In genomic region chr15:61772996-61773395, GRCm38 (mm10) we compare ENCODE assay signal across 19 mouse cellular contexts.
DNase-seq lines count a peak whose midpoint lies in the region; ATAC-seq lines count a peak whose summit lies in the region.
"Had no signal": no experiment of that assay in that cellular context is flagged by ENCODE, and none has a peak within 500 bp of the region (broad histone marks: within the 10 kb centered on the region; RNA-seq: fewer than 3 reads in every experiment).

No protein-coding gene starts in this region.

- DNase-seq in frontal cortex, adult 2 months (ENCODE audit: extremely low spot score in 1 of 2, low spot score in 1 of 2) = peak; percentile 11 to 50
- no peak for DNase-seq in frontal cortex, postnatal 14 days (ENCODE audit: low spot score in 2 of 2)
- DNase-seq in limb, embryonic 11.5 days (ENCODE audit: low spot score) = peak; percentile 7
- DNase-seq in limb, embryonic 10.5 days (ENCODE audit: low spot score) = no peak
- DNase-seq in brain, adult 2 months (ENCODE audit: low read depth, low spot score) = peak; percentile 47
- peak; percentile 17 to 39 for DNase-seq in left cerebral cortex, postnatal 36 days (ENCODE audit: low spot score in 2 of 2)
- DNase-seq: adrenal gland, postnatal 10 days; cerebellum, adult 11-12 months; cerebellum, adult 9-10 months; cerebellum, postnatal 25 days; gastrocnemius, postnatal 10 days; heart, adult 2 months had no signal

- H3K27me3 ChIP-seq in limb, embryonic 11.5 days (ENCODE audit: control insufficient read depth, insufficient read depth, low read length) = no peaks in the 10 kb centered on the region
- no peaks in the 10 kb centered on the region for H3K27me3 ChIP-seq in limb, embryonic 10.5 days (ENCODE audit: low read depth, poor library complexity, severe bottlenecking)
- H3K27me3 ChIP-seq in kidney, embryonic 15.5 days = no peaks in the 10 kb centered on the region
- H3K27me3 ChIP-seq: embryonic facial prominence, embryonic 12.5 days; forebrain, embryonic 15.5 days; heart, embryonic 15.5 days had no signal

- H3K4me2 ChIP-seq in limb, embryonic 11.5 days (ENCODE audit: low read depth, severe bottlenecking) = no peak overlapping the region
- H3K4me2 ChIP-seq in kidney, embryonic 15.5 days = no peak overlapping the region
- H3K4me2 ChIP-seq: embryonic facial prominence, embryonic 12.5 days; forebrain, embryonic 15.5 days; heart, embryonic 11.5 days; heart, embryonic 15.5 days; hindbrain, embryonic 14.5 days had no signal

- 0 out of 2 replicates have a peak, but pooled peaks cover 3% of the 10 kb centered on the region for H3K4me1 ChIP-seq in limb, embryonic 11.5 days (ENCODE audit: control insufficient read depth, insufficient read depth, low read length)
- H3K4me1 ChIP-seq in limb, embryonic 10.5 days = peaks cover 6% of the 10 kb centered on the region
- peaks cover 13% of the 10 kb centered on the region for H3K4me1 ChIP-seq in kidney, embryonic 15.5 days
- H3K4me1 ChIP-seq: embryonic facial prominence, embryonic 12.5 days; forebrain, embryonic 15.5 days had no signal

- H3K9me3 ChIP-seq in limb, embryonic 11.5 days (ENCODE audit: control insufficient read depth, low read length) = no peaks in the 10 kb centered on the region
- H3K9me3 ChIP-seq in limb, embryonic 10.5 days (replicated peaks) = no peaks in the 10 kb centered on the region
- H3K9me3 ChIP-seq in kidney, embryonic 15.5 days (replicated peaks) = no peaks in the 10 kb centered on the region
- H3K9me3 ChIP-seq: embryonic facial prominence, embryonic 12.5 days; forebrain, embryonic 15.5 days; heart, embryonic 15.5 days; hindbrain, embryonic 10.5 days had no signal

- no peak overlapping the region for H3K27ac ChIP-seq in limb, embryonic 11.5 days (replicated peaks; ENCODE audit: low read depth, low read length)
- H3K27ac ChIP-seq in limb, embryonic 10.5 days = no peak overlapping the region
- no peak overlapping the region for H3K27ac ChIP-seq in kidney, embryonic 15.5 days
- H3K27ac ChIP-seq: embryonic facial prominence, embryonic 12.5 days; forebrain, embryonic 15.5 days; heart, adult 2 months; heart, embryonic 15.5 days; hindbrain, embryonic 10.5 days; hindbrain, embryonic 14.5 days had no signal

- no peak for ATAC-seq in limb, embryonic 11.5 days (ENCODE audit: insufficient number of reproducible peaks, low FRiP score, low TSS enrichment, low read depth)
- ATAC-seq in kidney, embryonic 15.5 days (replicated peaks; ENCODE audit: low FRiP score) = no peak
- ATAC-seq: forebrain, embryonic 15.5 days had no signal

- 91% methylated on average over 4 of the region's 4 CpGs for WGBS in limb, embryonic 11.5 days
- WGBS in limb, embryonic 10.5 days = 98% methylated on average over 4 of the region's 4 CpGs
- WGBS in kidney, embryonic 15.5 days = 87% methylated on average over 4 of the region's 4 CpGs

- no peak overlapping the region for H3K9ac ChIP-seq in limb, embryonic 11.5 days (ENCODE audit: low read length)
- no peak overlapping the region for H3K9ac ChIP-seq in kidney, embryonic 15.5 days
- H3K9ac ChIP-seq: embryonic facial prominence, embryonic 12.5 days; forebrain, embryonic 15.5 days; heart, embryonic 15.5 days; hindbrain, embryonic 14.5 days had no signal

- H3K4me3 ChIP-seq in limb, embryonic 11.5 days (ENCODE audit: low read depth, low read length) = no peak overlapping the region
- no peak overlapping the region for H3K4me3 ChIP-seq in limb, embryonic 10.5 days
- H3K4me3 ChIP-seq in kidney, embryonic 15.5 days (replicated peaks) = no peak overlapping the region
- H3K4me3 ChIP-seq: embryonic facial prominence, embryonic 12.5 days; forebrain, embryonic 15.5 days; heart, adult 2 months; heart, embryonic 15.5 days; hindbrain, embryonic 10.5 days had no signal

- intact Hi-C loops in left cerebral cortex, postnatal 36 days (cut with DNase I) = loop anchor here (10.0 kb wide), 1 partner anchor 258 kb away; no protein-coding TSS in a partner anchor

- no peaks in the 10 kb centered on the region for H3K36me3 ChIP-seq in limb, embryonic 11.5 days (ENCODE audit: control insufficient read depth, insufficient read depth, low read length)
- H3K36me3 ChIP-seq in limb, embryonic 10.5 days = no peaks in the 10 kb centered on the region
- no peaks in the 10 kb centered on the region for H3K36me3 ChIP-seq in kidney, embryonic 15.5 days
- H3K36me3 ChIP-seq: embryonic facial prominence, embryonic 12.5 days; forebrain, embryonic 15.5 days; heart, embryonic 15.5 days; hindbrain, embryonic 10.5 days had no signal

Comparison
In these comparisons a context has a peak if more than half of its experiments do, and no peak if none do; other contexts are left out.
1. DNase-seq: peak in frontal cortex, adult 2 months (2 of 2), limb, embryonic 11.5 days (single experiment), brain, adult 2 months (single experiment) and left cerebral cortex, postnatal 36 days (2 of 2); none in frontal cortex, postnatal 14 days (0 of 2) and limb, embryonic 10.5 days (single experiment).